Mouse (Mus musculus): ENCODE data around the gene Gcnt3.
A peak's percentile ranks its signal among the peaks of the same experiment; 100 is the strongest.

The Gcnt3 gene

GRCm38 (mm10) chr9:70007506-70008248, 30.2 kb downstream of the Gcnt3 start:
- no peak for DNase-seq (ENCODE audit: low spot score in 2 of 2)

- no peak for DNase-seq (ENCODE audit: low spot score in 2 of 2)
Observed at GRCm38 (mm10) chr9:70006984-70007383, 30.9 kb downstream of the Gcnt3 start.

- DNase-seq (ENCODE audit: low spot score in 2 of 2) = no peak
Observed at GRCm38 (mm10) chr9:70003516-70003915, 34.4 kb downstream of the Gcnt3 start.

GRCm38 (mm10) chr9:69999318-69999717, 38.6 kb downstream of the Gcnt3 start:
- DNase-seq (ENCODE audit: low spot score in 2 of 2) = no peak

- no peak for DNase-seq (ENCODE audit: low spot score in 2 of 2)
Observed at GRCm38 (mm10) chr9:69994547-69994946, 43.3 kb downstream of the Gcnt3 start.

- DNase-seq (ENCODE audit: low spot score in 2 of 2) = no peak
Observed at GRCm38 (mm10) chr9:69993479-69993878, 44.4 kb downstream of the Gcnt3 start.

GRCm38 (mm10) chr9:69992841-69993277, 45.0 kb downstream of the Gcnt3 start:
- DNase-seq (ENCODE audit: low spot score in 2 of 2) = peak in 1 of 2 experiments; percentile 12

- no peak for DNase-seq (ENCODE audit: low spot score in 2 of 2)
Observed at GRCm38 (mm10) chr9:69990346-69990745, 47.5 kb downstream of the Gcnt3 start.

GRCm38 (mm10) chr9:69989303-69990121, 48.4 kb downstream of the Gcnt3 start, which contains the start of gene Bnip2:
Gene Bnip2 (plus strand): TSS chr9:69989466.
- peak; percentile 96 to 97 for DNase-seq (ENCODE audit: low spot score in 2 of 2)

- DNase-seq (ENCODE audit: low spot score in 2 of 2) = no peak
Observed at GRCm38 (mm10) chr9:69988706-69989302, 49.1 kb downstream of the Gcnt3 start.

- peak; percentile 25 to 71 for DNase-seq (ENCODE audit: low spot score in 2 of 2)
Observed at GRCm38 (mm10) chr9:69987579-69987978, 50.3 kb downstream of the Gcnt3 start.

- DNase-seq (ENCODE audit: low spot score in 2 of 2) = no peak
Observed at GRCm38 (mm10) chr9:69986571-69986970, 51.3 kb downstream of the Gcnt3 start.

GRCm38 (mm10) chr9:69986063-69986462, 51.8 kb downstream of the Gcnt3 start:
- no peak for DNase-seq (ENCODE audit: low spot score in 2 of 2)

GRCm38 (mm10) chr9:69985526-69985925, 52.4 kb downstream of the Gcnt3 start:
- DNase-seq (ENCODE audit: low spot score in 2 of 2) = no peak

Data from heart, adult 9 months (tissue).